Mouse (Mus musculus) liver, adult 2 months (tissue): Measurements from ENCODE around the gene Cpa1. TPM values are rescaled to one million over a fixed set of nuclear protein-coding genes. Genes with fewer than 3 reads are reported as not detected.

ENCODE experiments used
- DNase-seq: peaks from one replicate; pipeline ENCODE4 v3.0.0-alpha.2; 2011; ENCODE audit warnings: low read depth, low spot score; ENCODE audit errors: extremely low read depth
- H3K27ac ChIP-seq: fragments of 200-500 bp; replicated peaks from 2 replicates; pipeline ENCODE4 v1.5.1; 2012; ENCODE audit warnings: low read depth, mild to moderate bottlenecking, control low read depth, inconsistent platforms, low read length; ENCODE audit not compliant: insufficient read depth
- H3K27me3 ChIP-seq: fragments of 200-500 bp; 2 replicates; pipeline ENCODE4 v1.6.1; 2012; ENCODE audit warnings: mild to moderate bottlenecking, moderate library complexity, low read length, inconsistent platforms; ENCODE audit not compliant: control insufficient read depth, insufficient read depth
- H3K36me3 ChIP-seq: fragments of 200-500 bp; 2 replicates; pipeline ENCODE4 v1.6.1; 2012; ENCODE audit warnings: low read length, inconsistent platforms; ENCODE audit not compliant: control insufficient read depth, insufficient read depth
- H3K4me1 ChIP-seq: fragments of 200-500 bp; 2 replicates; pipeline ENCODE4 v1.6.1; 2011; ENCODE audit warnings: low read length; ENCODE audit not compliant: control insufficient read depth, insufficient read depth
- H3K4me3 ChIP-seq: fragments of 200-500 bp; 2 replicates; pipeline ENCODE4 v1.5.1; 2011; ENCODE audit warnings: low read depth, mild to moderate bottlenecking, control low read depth, low read length, moderate library complexity; ENCODE audit not compliant: insufficient read depth
- H3K79me2 ChIP-seq: fragments of 200-500 bp; 2 replicates; pipeline ENCODE4 v1.6.1; 2012; ENCODE audit warnings: inconsistent platforms, mild to moderate bottlenecking, low read length, moderate library complexity; ENCODE audit not compliant: control insufficient read depth, insufficient read depth
- H3K9ac ChIP-seq: fragments of 200-500 bp; 2 replicates; pipeline ENCODE4 v1.6.1; 2012; ENCODE audit warnings: low read depth, mild to moderate bottlenecking, control low read depth, inconsistent platforms, low read length
- CTCF ChIP-seq: fragments of 200-500 bp; IDR thresholded peaks from 2 replicates; pipeline ENCODE4 v1.5.1; 2011; ENCODE audit warnings: low read depth, low read length, control low read depth
- POLR2A ChIP-seq: fragments of 200-500 bp; IDR thresholded peaks from 2 replicates; pipeline ENCODE4 v1.6.1; 2011; ENCODE audit warnings: low read length, control low read depth; ENCODE audit not compliant: insufficient read depth; ENCODE audit errors: extremely low read depth
- WGBS: fragments of 180-500 bp; shearing (Covaris S2); methylation state at CpG from one replicate; pipeline ENCODE4 v1.1.7; 2018; 5-methylcytosine and 5-hydroxymethylcytosine counted together
- polyA plus RNA-seq: library from polyadenylated mRNA; depleted of rRNA; stranded (reverse); fragments of >200 nt; gene quantifications from 2 replicates; pipeline ENCODE4 v1.2.3, GENCODE M21; 2012
- total RNA-seq: library from RNA; depleted of rRNA; stranded (reverse); fragments of >200 nt; gene quantifications from 2 replicates; pipeline ENCODE4 v1.2.3, GENCODE M21; 2014

Cpa1 gene
- total and polyA plus RNA-seq, 2 experiments: 0.26 to 76.8 TPM

DNA sequence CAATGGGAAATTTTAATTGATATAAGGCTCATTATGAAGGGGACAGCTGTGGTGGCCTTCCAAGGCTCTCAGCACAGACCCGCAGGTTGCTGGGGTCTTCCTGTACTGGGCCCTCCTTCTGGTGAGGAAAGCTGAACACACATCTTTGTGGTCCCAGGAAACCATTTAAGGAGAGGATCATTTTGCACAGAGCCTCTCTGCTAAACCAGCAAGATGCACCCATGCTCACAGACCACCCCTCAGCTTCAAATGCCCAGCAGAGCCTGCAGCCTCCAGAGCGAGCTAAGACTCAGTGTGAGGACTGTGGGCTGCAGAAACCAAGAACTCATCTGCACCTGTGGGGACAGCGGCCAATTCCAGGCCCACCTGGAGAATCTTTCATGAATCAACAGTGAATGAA is 15.9 kb downstream of the Cpa1 start:
- Histone ChIP-seq H3K27ac (no peak overlapping the region), H3K4me3 (no peak overlapping the region), H3K9ac (no peak overlapping the region), H3K4me1 (no peaks in the 10 kb centered on the region), H3K27me3 (no peaks in the 10 kb centered on the region), H3K36me3 (no peaks in the 10 kb centered on the region), H3K79me2 (no peaks in the 10 kb centered on the region)
- 97% methylated on average over 3 of the region's 3 CpGs for WGBS
- no peak for TF ChIP-seq POLR2A
- TF ChIP-seq CTCF: no peak
- DNase-seq: no peak

DNA sequence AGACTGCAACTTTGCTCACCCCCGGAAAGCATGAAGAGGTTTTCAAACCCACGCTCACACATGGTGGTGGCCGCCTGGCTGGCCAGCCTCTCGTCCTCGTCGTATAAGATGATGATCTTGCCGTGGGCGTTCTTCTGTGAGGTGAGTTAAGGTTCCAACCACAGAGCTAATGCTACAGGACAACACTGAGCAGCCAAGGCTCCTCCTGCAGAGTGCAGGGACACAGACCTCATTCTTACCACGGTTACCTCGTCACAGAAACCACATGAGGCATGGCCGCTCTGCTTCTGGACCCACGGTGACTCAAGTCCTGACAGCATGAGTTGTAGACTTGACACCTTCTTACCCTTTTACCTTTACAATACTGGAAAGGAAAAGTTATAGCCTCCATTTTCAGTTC is 18.3 kb downstream of the Cpa1 start:
- no peak overlapping the region for H3K27ac ChIP-seq
- no peak overlapping the region for H3K4me3 ChIP-seq
- no peak for TF ChIP-seq CTCF
- no peak for TF ChIP-seq POLR2A
- H3K9ac ChIP-seq: no peak overlapping the region
- no peaks in the 10 kb centered on the region for H3K4me1 ChIP-seq
- no peak for DNase-seq
- H3K36me3 ChIP-seq: no peaks in the 10 kb centered on the region; the same call in 1 of the 2 replicates
- 97% methylated on average over 12 of the region's 12 CpGs for WGBS
- H3K27me3 ChIP-seq: no peaks in the 10 kb centered on the region
- H3K79me2 ChIP-seq: no peaks in the 10 kb centered on the region

DNA sequence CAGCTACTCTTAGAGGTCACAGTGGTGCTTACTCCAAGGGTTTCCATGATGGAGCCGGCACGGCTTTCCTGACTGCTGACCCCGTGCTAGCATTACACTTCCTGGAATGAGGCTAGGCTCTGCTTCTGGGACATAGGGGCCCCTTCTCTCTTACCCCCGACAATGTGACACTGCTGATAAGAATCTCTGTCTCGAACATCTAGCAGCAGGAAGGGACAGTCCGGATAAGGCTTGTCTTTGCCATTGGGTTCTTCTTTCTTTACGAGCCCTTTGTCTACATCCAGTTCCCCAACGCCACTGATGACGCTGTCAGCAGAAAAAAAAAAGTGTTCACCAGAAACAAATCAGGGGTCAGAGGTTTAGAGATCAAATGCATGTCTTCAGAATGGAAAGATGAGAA is 19.6 kb downstream of the Cpa1 start:
- no peak overlapping the region for H3K27ac ChIP-seq
- no peak for DNase-seq
- no peak overlapping the region for H3K4me3 ChIP-seq
- TF ChIP-seq CTCF: no peak
- TF ChIP-seq POLR2A: no peak
- WGBS: 79% methylated on average over 9 of the region's 9 CpGs
- no peak overlapping the region for H3K9ac ChIP-seq
- no peaks in the 10 kb centered on the region for H3K4me1 ChIP-seq
- H3K36me3 ChIP-seq: no peaks in the 10 kb centered on the region; the same call in 1 of the 2 replicates
- H3K79me2 ChIP-seq: no peaks in the 10 kb centered on the region
- H3K27me3 ChIP-seq: no peaks in the 10 kb centered on the region

DNA sequence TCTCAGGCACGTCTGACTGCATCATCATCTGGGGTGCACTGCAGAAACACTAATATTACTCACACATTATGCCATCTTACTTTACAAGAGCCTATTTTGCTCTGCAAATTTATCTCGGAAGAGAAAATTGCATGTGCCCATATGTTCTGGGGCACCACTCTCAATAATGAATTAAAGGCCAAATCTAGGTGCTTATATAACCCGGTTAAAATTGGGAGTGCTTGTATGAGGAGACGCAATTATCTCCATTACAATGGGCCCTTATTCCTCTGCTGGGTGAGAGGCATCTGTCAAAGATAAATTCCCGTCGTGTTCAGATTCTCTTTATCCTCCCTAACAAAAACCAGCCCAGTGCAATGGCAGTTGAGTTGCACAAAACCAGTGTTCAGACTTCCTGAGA is 25.8 kb downstream of the Cpa1 start:
- 77% methylated on average over 6 of the region's 6 CpGs for WGBS
- TF ChIP-seq CTCF (no peak), POLR2A (no peak)

DNA sequence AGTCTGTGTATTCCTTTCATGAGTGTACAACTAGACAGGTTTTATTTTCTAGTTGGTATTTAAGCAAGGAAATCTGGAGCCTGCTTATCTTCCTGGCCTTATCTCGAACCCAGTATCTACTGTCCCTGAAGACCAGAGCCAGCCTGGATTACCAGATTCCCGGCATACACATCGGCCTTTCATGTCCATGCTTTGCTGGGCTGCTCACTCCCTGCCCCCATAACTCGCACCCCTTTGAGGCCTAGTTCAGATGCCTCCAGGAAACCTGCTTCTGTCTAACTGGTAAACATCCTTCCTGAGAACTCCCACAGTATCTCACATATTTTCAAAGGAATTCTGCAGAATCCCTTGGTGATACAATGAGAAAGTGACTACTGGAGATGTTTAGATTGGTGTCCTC is 26.3 kb downstream of the Cpa1 start:
- H3K9ac ChIP-seq: no peak overlapping the region
- no peaks in the 10 kb centered on the region for H3K79me2 ChIP-seq
- H3K27me3 ChIP-seq: no peaks in the 10 kb centered on the region
- TF ChIP-seq CTCF: no peak
- TF ChIP-seq POLR2A: no peak
- no peak overlapping the region for H3K4me3 ChIP-seq
- H3K36me3 ChIP-seq: no peaks in the 10 kb centered on the region; the same call in 1 of the 2 replicates
- H3K27ac ChIP-seq: no peak overlapping the region
- WGBS: 61% methylated on average over 4 of the region's 4 CpGs
- DNase-seq: no peak
- H3K4me1 ChIP-seq: no peaks in the 10 kb centered on the region

More for the DNA sequence above, 25.8 kb downstream of the Cpa1 start:
- H3K9ac ChIP-seq: no peak overlapping the region
- H3K4me1 ChIP-seq: no peaks in the 10 kb centered on the region
- no peaks in the 10 kb centered on the region for H3K79me2 ChIP-seq
- DNase-seq: no peak
- no peaks in the 10 kb centered on the region; the same call in 1 of the 2 replicates for H3K36me3 ChIP-seq
- H3K4me3 ChIP-seq: no peak overlapping the region
- no peaks in the 10 kb centered on the region for H3K27me3 ChIP-seq
- no peak overlapping the region for H3K27ac ChIP-seq

DNA sequence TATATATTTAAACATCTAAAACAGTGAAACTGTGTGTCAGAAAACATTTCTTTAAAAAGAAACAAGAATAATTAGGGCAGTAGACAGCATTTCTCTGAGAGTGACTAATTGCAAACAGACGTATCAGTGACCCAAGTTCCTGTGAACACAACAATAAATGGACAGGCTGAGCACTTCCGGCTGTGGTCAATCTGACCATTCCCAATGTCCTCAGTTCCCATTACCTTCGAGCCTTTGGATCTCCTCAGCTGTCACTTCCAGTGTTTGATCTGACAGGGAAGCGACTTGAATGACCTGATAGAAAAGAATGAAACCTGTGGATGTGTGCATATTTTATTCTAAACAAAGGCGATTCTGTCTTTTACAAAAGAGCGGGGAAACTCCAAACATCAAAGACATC is 27.0 kb downstream of the Cpa1 start:
- TF ChIP-seq CTCF: no peak
- H3K27me3 ChIP-seq: no peaks in the 10 kb centered on the region
- 81% methylated on average over 6 of the region's 6 CpGs for WGBS
- no peak for DNase-seq
- H3K9ac ChIP-seq: no peak overlapping the region
- H3K27ac ChIP-seq: no peak overlapping the region
- H3K4me1 ChIP-seq: no peaks in the 10 kb centered on the region
- no peaks in the 10 kb centered on the region for H3K79me2 ChIP-seq
- H3K4me3 ChIP-seq: no peak overlapping the region
- H3K36me3 ChIP-seq: no peaks in the 10 kb centered on the region
